30 mouse cellular contexts compared by ENCODE assay signal in genomic region chr4:115987436-115987835, GRCm38 (mm10). TPM values are rescaled to one million over a fixed set of nuclear protein-coding genes. Genes with fewer than 3 reads are reported as not detected.
A peak's percentile ranks its signal among the peaks of the same experiment; 100 is the strongest.
DNase-seq lines count a peak whose midpoint lies in the region; ATAC-seq and TF ChIP-seq lines count a peak whose summit lies in the region.
"Had no signal": no experiment of that assay in that cellular context is flagged by ENCODE, and none has a peak within 500 bp of the region (broad histone marks: within the 10 kb centered on the region; RNA-seq: fewer than 3 reads in every experiment).

No protein-coding gene starts in this region.

- TF ChIP-seq POLR2A in small intestine, adult 2 months (IDR thresholded peaks at IDR 0.05; ENCODE audit: low read depth, low read length) = no peak

- peak; percentile 43; the same call in 1 of the 2 replicates for ATAC-seq in lung, embryonic 15.5 days (ENCODE audit: borderline replicate concordance, extremely low read depth, low FRiP score, low TSS enrichment)
- ATAC-seq in monocyte, adult 5-6 weeks (replicated peaks; ENCODE audit: insufficient number of reproducible peaks, low FRiP score, low TSS enrichment, poor library complexity, severe bottlenecking) = no peak
- ATAC-seq: forebrain, embryonic 14.5 days; forebrain, postnatal 0 days had no signal

- 54% methylated on average over 1 of the region's 1 CpGs for WGBS in lung, embryonic 15.5 days
- WGBS in small intestine, adult 2 months = 83% methylated on average over 1 of the region's 1 CpGs

- no peak for TF ChIP-seq CTCF in small intestine, adult 2 months (IDR thresholded peaks at IDR 0.05; ENCODE audit: extremely low read depth, insufficient read length, insufficient replicate concordance, low read depth, low read length)

- H3K9me3 ChIP-seq in lung, embryonic 15.5 days = no peaks in the 10 kb centered on the region
- H3K9me3 ChIP-seq: embryonic facial prominence, embryonic 12.5 days; embryonic facial prominence, embryonic 15.5 days; heart, embryonic 15.5 days; hindbrain, embryonic 13.5 days had no signal

- no peak overlapping the region for H3K4me3 ChIP-seq in lung, embryonic 15.5 days
- no peak overlapping the region for H3K4me3 ChIP-seq in small intestine, adult 2 months (ENCODE audit: low read depth, low read length)
- H3K4me3 ChIP-seq: embryonic facial prominence, embryonic 12.5 days; embryonic facial prominence, embryonic 15.5 days; heart, embryonic 12.5 days; heart, embryonic 15.5 days; hindbrain, embryonic 10.5 days; hindbrain, embryonic 13.5 days had no signal

- H3K4me1 ChIP-seq in lung, embryonic 15.5 days = peaks cover 6% of the 10 kb centered on the region; the same call in 1 of the 2 replicates
- H3K4me1 ChIP-seq in small intestine, adult 2 months (ENCODE audit: control insufficient read depth, insufficient read depth, insufficient read length, low read length) = peaks cover 27% of the 10 kb centered on the region; the same call in 1 of the 2 replicates

- no peaks in the 10 kb centered on the region for H3K36me3 ChIP-seq in lung, embryonic 15.5 days
- H3K36me3 ChIP-seq in small intestine, adult 2 months (ENCODE audit: control insufficient read depth, insufficient read depth, low read length) = no peaks in the 10 kb centered on the region
- H3K36me3 ChIP-seq: embryonic facial prominence, embryonic 12.5 days; embryonic facial prominence, embryonic 15.5 days; heart, embryonic 12.5 days; heart, embryonic 15.5 days; hindbrain, embryonic 10.5 days; hindbrain, embryonic 13.5 days had no signal

- no peak overlapping the region for H3K4me2 ChIP-seq in lung, embryonic 15.5 days
- H3K4me2 ChIP-seq: embryonic facial prominence, embryonic 12.5 days; embryonic facial prominence, embryonic 15.5 days; heart, embryonic 12.5 days; heart, embryonic 15.5 days; hindbrain, embryonic 13.5 days had no signal

- no peak overlapping the region for H3K27ac ChIP-seq in lung, embryonic 15.5 days
- peak overlapping the region; percentile 91 for H3K27ac ChIP-seq in small intestine, adult 2 months (ENCODE audit: insufficient read depth, low read depth, low read length)
- H3K27ac ChIP-seq: embryonic facial prominence, embryonic 12.5 days; embryonic facial prominence, embryonic 15.5 days; heart, embryonic 15.5 days; hindbrain, embryonic 10.5 days; hindbrain, embryonic 13.5 days had no signal

- no peak for DNase-seq in lung, postnatal 10 days
- peak; percentile 15 for DNase-seq in lung, postnatal 25 days (ENCODE audit: low spot score)
- DNase-seq in lung, adult 18-20 months = no peak
- no peak for DNase-seq in right cerebral cortex, adult 2 months (ENCODE audit: low spot score in 2 of 2)
- DNase-seq: adrenal gland, adult 2 months; adrenal gland, postnatal 14 days; B cell, adult 2 months; cerebellum, adult 11 months; cerebellum, adult 2 months; cerebellum, adult 9-11 months; cerebellum, postnatal 25 days; forebrain, postnatal 0 days; gastrocnemius, postnatal 25 days; heart, adult 18-20 months; heart, postnatal 10 days; heart, postnatal 36 days had no signal

- no peaks in the 10 kb centered on the region; the same call in 1 of the 2 replicates for H3K27me3 ChIP-seq in lung, embryonic 15.5 days
- H3K27me3 ChIP-seq in small intestine, adult 2 months (ENCODE audit: control insufficient read depth, insufficient read depth, low read length) = no peaks in the 10 kb centered on the region

- H3K9ac ChIP-seq in lung, embryonic 15.5 days = no peak overlapping the region
- H3K9ac ChIP-seq: embryonic facial prominence, embryonic 12.5 days; embryonic facial prominence, embryonic 15.5 days; forebrain, postnatal 0 days; heart, embryonic 12.5 days; heart, embryonic 15.5 days; hindbrain, embryonic 13.5 days had no signal

RNA-seq across cellular contexts. Expression of gene Faah, which starts 30.3 kb away (rescaled TPM):
- 8.9 and 10.2 TPM in 2 replicates for polyA plus RNA-seq in lung, embryonic 15.5 days (2015; fragmentation: Nextera tagmentation; extraction: Ambion mirVana)
- 57.9 and 89.2 TPM in 2 replicates for polyA plus RNA-seq in small intestine, adult 2 months (2012; rRNA removed)
- total RNA-seq in monocyte, adult 5-6 weeks (2017) = 5.3 to 9.1 TPM (median 6.8 TPM) in 3 replicates

RNA-seq across cellular contexts. Expression of gene Dmbx1, which starts 47.7 kb away (rescaled TPM):
- 0.05 TPM in 1 of 2 replicates, not detected in the other for polyA plus RNA-seq in lung, embryonic 15.5 days (2015; fragmentation: Nextera tagmentation; extraction: Ambion mirVana)
- not detected in 2 replicates for polyA plus RNA-seq in small intestine, adult 2 months (2012; rRNA removed)
- not detected in 3 replicates for total RNA-seq in monocyte, adult 5-6 weeks (2017)
- total RNA-seq: adrenal gland, adult 2 months; adrenal gland, postnatal 14 days; adrenal gland, postnatal 4 days; common myeloid progenitor, adult 5-6 weeks; forebrain, postnatal 0 days; gastrocnemius, adult 8-10 months; gastrocnemius, postnatal 25 days; heart, adult 18-20 months; heart, postnatal 10 days; heart, postnatal 36 days had no signal
- polyA plus RNA-seq: adrenal gland, adult 2 months; gonadal fat pad, adult 2 months; heart, embryonic 12.5 days had no signal
